In genomic region chrX:107004496-107004895, GRCm38 (mm10) we compare ENCODE assay signal across 22 mouse cellular contexts.
"Had no signal": no experiment of that assay in that cellular context is flagged by ENCODE, and none has a peak within 500 bp of the region (broad histone marks: within the 10 kb centered on the region; RNA-seq: fewer than 3 reads in every experiment).

No protein-coding gene starts in this region.

- H3K4me1 ChIP-seq: liver, embryonic 15.5 days; lung, embryonic 15.5 days; megakaryocyte, embryonic 14.5 days; midbrain, embryonic 13.5 days; midbrain, embryonic 15.5 days; neural tube, embryonic 13.5 days; neural tube, embryonic 15.5 days had no signal

- H3K9ac ChIP-seq: liver, embryonic 15.5 days; liver, postnatal 0 days; lung, embryonic 15.5 days; midbrain, embryonic 13.5 days; midbrain, embryonic 15.5 days; neural tube, embryonic 13.5 days; neural tube, embryonic 15.5 days had no signal

- H3K27me3 ChIP-seq: liver, embryonic 15.5 days; lung, embryonic 15.5 days; midbrain, embryonic 13.5 days; midbrain, embryonic 15.5 days; neural tube, embryonic 13.5 days; neural tube, embryonic 15.5 days had no signal

- H3K4me3 ChIP-seq: liver, embryonic 15.5 days; lung, embryonic 15.5 days; megakaryocyte, embryonic 14.5 days; midbrain, embryonic 13.5 days; midbrain, embryonic 15.5 days; myocyte; neural tube, embryonic 13.5 days; neural tube, embryonic 15.5 days had no signal

- H3K9me3 ChIP-seq: liver, embryonic 15.5 days; lung, embryonic 15.5 days; megakaryocyte, embryonic 14.5 days; midbrain, embryonic 13.5 days; midbrain, embryonic 15.5 days; neural tube, embryonic 13.5 days; neural tube, embryonic 15.5 days had no signal

- ATAC-seq: liver, postnatal 0 days; lung, postnatal 0 days; midbrain, embryonic 13.5 days; midbrain, embryonic 15.5 days had no signal

- H3K36me3 ChIP-seq: liver, embryonic 15.5 days; lung, embryonic 15.5 days; midbrain, embryonic 13.5 days; midbrain, embryonic 15.5 days; neural tube, embryonic 13.5 days; neural tube, embryonic 15.5 days had no signal

- DNase-seq: liver, postnatal 0 days; lung, adult 2 months; lung, postnatal 14 days; lung, postnatal 36 days; right cerebral cortex, adult 18-20 months; right cerebral cortex, postnatal 25 days; right cerebral cortex, postnatal 4 days; spleen, adult 18-20 months; thymus, adult 18-20 months; thymus, postnatal 14 days; thymus, postnatal 36 days had no signal

- H3K4me2 ChIP-seq: liver, embryonic 15.5 days; lung, embryonic 15.5 days; midbrain, embryonic 11.5 days; midbrain, embryonic 13.5 days; midbrain, embryonic 15.5 days; neural tube, embryonic 13.5 days; neural tube, embryonic 15.5 days had no signal

- H3K27ac ChIP-seq: liver, embryonic 15.5 days; lung, embryonic 15.5 days; macrophage; midbrain, embryonic 13.5 days; midbrain, embryonic 15.5 days; neural tube, embryonic 13.5 days; neural tube, embryonic 15.5 days had no signal
